Mouse (Mus musculus): ENCODE measurements around the gene Cux1.

Cux1 gene

GRCm38 (mm10) chr5:136324506-136324905 lies 242.8 kb downstream of the Cux1 start:
- no peak for DNase-seq (ENCODE audit: extremely low spot score, low spot score)

GRCm38 (mm10) chr5:136321378-136321777 lies 245.9 kb downstream of the Cux1 start:
- DNase-seq (ENCODE audit: extremely low spot score, low spot score) = no peak

- DNase-seq (ENCODE audit: extremely low spot score, low spot score) = no peak
These were observed 254.7 kb downstream of the Cux1 start for GRCm38 (mm10) chr5:136312566-136312965.

GRCm38 (mm10) chr5:136312166-136312565 lies 255.1 kb downstream of the Cux1 start:
- DNase-seq (ENCODE audit: extremely low spot score, low spot score) = no peak

GRCm38 (mm10) chr5:136306254-136306653 lies 261.0 kb downstream of the Cux1 start:
- no peak for DNase-seq (ENCODE audit: extremely low spot score, low spot score)

GRCm38 (mm10) chr5:136303409-136303983 lies 263.8 kb downstream of the Cux1 start:
- DNase-seq (ENCODE audit: extremely low spot score, low spot score) = no peak

- DNase-seq (ENCODE audit: extremely low spot score, low spot score) = no peak
These were observed 266.4 kb downstream of the Cux1 start for GRCm38 (mm10) chr5:136300880-136301279.

GRCm38 (mm10) chr5:136297691-136298090 lies 269.6 kb downstream of the Cux1 start:
- no peak for DNase-seq (ENCODE audit: extremely low spot score, low spot score)

GRCm38 (mm10) chr5:136296911-136297310 lies 270.4 kb downstream of the Cux1 start:
- DNase-seq (ENCODE audit: extremely low spot score, low spot score) = no peak

GRCm38 (mm10) chr5:136292971-136293418 lies 274.3 kb downstream of the Cux1 start:
- no peak for DNase-seq (ENCODE audit: extremely low spot score, low spot score)

GRCm38 (mm10) chr5:136292361-136292760 lies 274.9 kb downstream of the Cux1 start:
- no peak for DNase-seq (ENCODE audit: extremely low spot score, low spot score)

GRCm38 (mm10) chr5:136291562-136291961 lies 275.7 kb downstream of the Cux1 start:
- no peak for DNase-seq (ENCODE audit: extremely low spot score, low spot score)

GRCm38 (mm10) chr5:136289776-136290175 lies 277.5 kb downstream of the Cux1 start:
- DNase-seq (ENCODE audit: extremely low spot score, low spot score) = no peak

GRCm38 (mm10) chr5:136288351-136289081 lies 278.8 kb downstream of the Cux1 start:
- DNase-seq (ENCODE audit: extremely low spot score, low spot score) = no peak

- DNase-seq (ENCODE audit: extremely low spot score, low spot score) = no peak
These were observed 280.7 kb downstream of the Cux1 start for GRCm38 (mm10) chr5:136286566-136286965.

GRCm38 (mm10) chr5:136285106-136285505 lies 282.2 kb downstream of the Cux1 start:
- no peak for DNase-seq (ENCODE audit: extremely low spot score, low spot score)

- no peak for DNase-seq (ENCODE audit: extremely low spot score, low spot score)
These were observed 285.9 kb downstream of the Cux1 start for GRCm38 (mm10) chr5:136281351-136281750.

GRCm38 (mm10) chr5:136274739-136275138 lies 292.6 kb downstream of the Cux1 start:
- no peak for DNase-seq (ENCODE audit: extremely low spot score, low spot score)

GRCm38 (mm10) chr5:136269937-136270336 lies 297.4 kb downstream of the Cux1 start:
- DNase-seq (ENCODE audit: extremely low spot score, low spot score) = no peak

GRCm38 (mm10) chr5:136266077-136266476 lies 301.2 kb downstream of the Cux1 start:
- DNase-seq (ENCODE audit: extremely low spot score, low spot score) = no peak

GRCm38 (mm10) chr5:136263342-136263741 lies 303.9 kb downstream of the Cux1 start:
- no peak for DNase-seq (ENCODE audit: extremely low spot score, low spot score)

- DNase-seq (ENCODE audit: extremely low spot score, low spot score) = peak; percentile 66
These were observed 308.4 kb downstream of the Cux1 start for GRCm38 (mm10) chr5:136258919-136259318.

GRCm38 (mm10) chr5:136252899-136253298 lies 314.4 kb downstream of the Cux1 start:
- DNase-seq (ENCODE audit: extremely low spot score, low spot score) = peak; percentile 82
